ENCODE assay signal across 8 mouse cellular contexts in genomic region chr1:34439215-34439960, GRCm38 (mm10). TPM values are rescaled to one million over a fixed set of nuclear protein-coding genes. Genes with fewer than 3 reads are reported as not detected.
DNase-seq lines count a peak whose midpoint lies in the region; ATAC-seq and TF ChIP-seq lines count a peak whose summit lies in the region.

Ccdc115 (minus strand) TSS chr1:34439672.
Imp4 (plus strand) TSS chr1:34439851.

- DNase-seq in 3T3-L1 (ENCODE audit: low read depth, low spot score) = peak; percentile 99
- DNase-seq in adrenal gland, postnatal 4 days (ENCODE audit: low spot score in 2 of 2) = peak; percentile 72 to 86
- peak; percentile 100 for DNase-seq in embryonic facial prominence, embryonic 14.5 days (ENCODE audit: low spot score)
- peak; percentile 93 to 96 for DNase-seq in heart, adult 2 months
- peak; percentile 96 to 97 for DNase-seq in kidney, adult 8-10 months
- peak; percentile 91 to 96 for DNase-seq in spleen, postnatal 10 days (ENCODE audit: low spot score in 2 of 2)

- peaks cover 25% of the 10 kb centered on the region for H3K36me3 ChIP-seq in embryonic facial prominence, embryonic 14.5 days (ENCODE audit: control insufficient read depth, insufficient read depth, low read length)
- no peaks in the 10 kb centered on the region for H3K36me3 ChIP-seq in heart, adult 2 months (ENCODE audit: control insufficient read depth, insufficient read depth, low read length)
- peaks cover 35% of the 10 kb centered on the region for H3K36me3 ChIP-seq in limb, embryonic 13.5 days
- peaks cover 14% of the 10 kb centered on the region for H3K36me3 ChIP-seq in midbrain, embryonic 16.5 days (ENCODE audit: control insufficient read depth, insufficient read depth, low read length)

- H3K4me1 ChIP-seq in embryonic facial prominence, embryonic 14.5 days (ENCODE audit: control insufficient read depth, insufficient read depth, low read length) = peaks cover 5% of the 10 kb centered on the region
- H3K4me1 ChIP-seq in heart, adult 2 months (ENCODE audit: control insufficient read depth, insufficient read depth, low read length) = no peaks in the 10 kb centered on the region
- peaks cover 16% of the 10 kb centered on the region for H3K4me1 ChIP-seq in limb, embryonic 13.5 days
- peaks cover 16% of the 10 kb centered on the region for H3K4me1 ChIP-seq in midbrain, embryonic 16.5 days (ENCODE audit: control insufficient read depth, insufficient read depth, low read length)

- peak; percentile 97 for ATAC-seq in embryonic facial prominence, embryonic 14.5 days (ENCODE audit: low read depth)
- peak; percentile 96 for ATAC-seq in limb, embryonic 13.5 days (ENCODE audit: low FRiP score, low read depth)
- peak; percentile 97 for ATAC-seq in midbrain, embryonic 16.5 days

- intact Hi-C loops in heart, adult 2 months (cut with DNase I) = loop anchor here (10.0 kb wide), 1 partner anchor 435 kb away; no protein-coding TSS in a partner anchor

- TF ChIP-seq CTCF in heart, adult 2 months (IDR thresholded peaks at IDR 0.05) = no peak

- no peaks in the 10 kb centered on the region for H3K79me2 ChIP-seq in heart, adult 2 months (replicated peaks; ENCODE audit: control insufficient read depth, insufficient read depth, low read length)

- 0 out of 2 replicates have a peak, but pooled peaks have one; percentile 57 for TF ChIP-seq EP300 in heart, adult 2 months (IDR thresholded peaks at IDR 0.05; ENCODE audit: insufficient read depth, low read depth, low read length)

- H3K4me3 ChIP-seq in embryonic facial prominence, embryonic 14.5 days (ENCODE audit: low read depth, low read length) = peak within 1 kb of the TSS; percentile 66
- peak within 1 kb of the TSS; percentile 69 for H3K4me3 ChIP-seq in heart, adult 2 months
- peak within 1 kb of the TSS; percentile 66 for H3K4me3 ChIP-seq in limb, embryonic 13.5 days
- peak within 1 kb of the TSS; percentile 54 for H3K4me3 ChIP-seq in midbrain, embryonic 16.5 days (ENCODE audit: low read depth, low read length)

- 0% methylated on average over 43 of the region's 48 CpGs for WGBS in embryonic facial prominence, embryonic 14.5 days
- under 1% methylated on average over 48 of the region's 48 CpGs for WGBS in heart, adult 2 months
- under 1% methylated on average over 48 of the region's 48 CpGs for WGBS in limb, embryonic 13.5 days
- WGBS in midbrain, embryonic 16.5 days = under 1% methylated on average over 48 of the region's 48 CpGs

- H3K9ac ChIP-seq in embryonic facial prominence, embryonic 14.5 days (ENCODE audit: low read depth, low read length) = peak within 1 kb of the TSS; percentile 71
- H3K9ac ChIP-seq in heart, adult 2 months (ENCODE audit: low read depth, low read length) = peak within 1 kb of the TSS; percentile 71
- H3K9ac ChIP-seq in limb, embryonic 13.5 days = peak within 1 kb of the TSS; percentile 65
- H3K9ac ChIP-seq in midbrain, embryonic 16.5 days (ENCODE audit: low read depth, low read length) = peak within 1 kb of the TSS; percentile 69

- no peaks in the 10 kb centered on the region for H3K9me3 ChIP-seq in embryonic facial prominence, embryonic 14.5 days (ENCODE audit: control insufficient read depth, low read length)
- H3K9me3 ChIP-seq in limb, embryonic 13.5 days = no peaks in the 10 kb centered on the region
- H3K9me3 ChIP-seq in midbrain, embryonic 16.5 days (replicated peaks; ENCODE audit: control insufficient read depth, low read length, poor library complexity, severe bottlenecking) = no peaks in the 10 kb centered on the region

- peak; percentile 86 for TF ChIP-seq POLR2A in heart, adult 2 months (IDR thresholded peaks at IDR 0.05; ENCODE audit: insufficient read depth, low read depth, low read length)

- H3K4me2 ChIP-seq in embryonic facial prominence, embryonic 14.5 days (ENCODE audit: low read depth, low read length) = peak within 1 kb of the TSS; percentile 68
- peak within 1 kb of the TSS; percentile 79 for H3K4me2 ChIP-seq in limb, embryonic 13.5 days (replicated peaks)
- H3K4me2 ChIP-seq in midbrain, embryonic 16.5 days (ENCODE audit: low read length) = peak within 1 kb of the TSS; percentile 63

- no peaks in the 10 kb centered on the region for H3K27me3 ChIP-seq in embryonic facial prominence, embryonic 14.5 days (replicated peaks; ENCODE audit: control insufficient read depth, insufficient read depth, low read length)
- no peaks in the 10 kb centered on the region for H3K27me3 ChIP-seq in heart, adult 2 months (ENCODE audit: control insufficient read depth, insufficient read depth, low read length)
- no peaks in the 10 kb centered on the region for H3K27me3 ChIP-seq in limb, embryonic 13.5 days
- H3K27me3 ChIP-seq in midbrain, embryonic 16.5 days (ENCODE audit: control insufficient read depth, insufficient read depth, low read depth, low read length) = no peaks in the 10 kb centered on the region

- H3K27ac ChIP-seq in embryonic facial prominence, embryonic 14.5 days (replicated peaks; ENCODE audit: low read depth, low read length) = peak within 1 kb of the TSS; percentile 57
- peak within 1 kb of the TSS; percentile 96 for H3K27ac ChIP-seq in heart, adult 2 months
- H3K27ac ChIP-seq in limb, embryonic 13.5 days = 0 out of 2 replicates have a peak within 1 kb of the TSS, but pooled peaks have one; percentile 16
- peak within 1 kb of the TSS; percentile 78 for H3K27ac ChIP-seq in midbrain, embryonic 16.5 days (ENCODE audit: low read length)

RNA-seq across cellular contexts. Expression of gene Ccdc115, which starts in this region (rescaled TPM):
- total RNA-seq in adrenal gland, postnatal 4 days (2021) = 10 to 100 TPM; 26.6 to 27.7 TPM
- polyA plus RNA-seq in embryonic facial prominence, embryonic 14.5 days (2014; fragmentation: Nextera tagmentation; extraction: Ambion mirVana) = 49.1 and 53.0 TPM in 2 replicates
- total RNA-seq in heart, adult 2 months (2021) = 10 to 100 TPM; 15.1 to 15.2 TPM
- 15.5 and 17.8 TPM in 2 replicates for polyA plus RNA-seq in heart, adult 2 months (2012; rRNA removed)
- polyA plus RNA-seq in limb, embryonic 13.5 days (2015; fragmentation: Nextera tagmentation; extraction: Ambion mirVana) = 50.7 and 51.5 TPM in 2 replicates
- polyA plus RNA-seq in midbrain, embryonic 16.5 days (2015; fragmentation: Nextera tagmentation; extraction: Ambion mirVana) = 65.2 and 66.8 TPM in 2 replicates

RNA-seq across cellular contexts. Expression of gene Imp4, which starts in this region (rescaled TPM):
- total RNA-seq in adrenal gland, postnatal 4 days (2021) = 10 to 100 TPM; 58.2 to 62.2 TPM
- polyA plus RNA-seq in embryonic facial prominence, embryonic 14.5 days (2014; fragmentation: Nextera tagmentation; extraction: Ambion mirVana) = 71.5 and 74.6 TPM in 2 replicates
- total RNA-seq in heart, adult 2 months (2021) = 10 to 100 TPM; 26.5 to 28.6 TPM
- 21.1 and 24.2 TPM in 2 replicates for polyA plus RNA-seq in heart, adult 2 months (2012; rRNA removed)
- 74.9 and 81.3 TPM in 2 replicates for polyA plus RNA-seq in limb, embryonic 13.5 days (2015; fragmentation: Nextera tagmentation; extraction: Ambion mirVana)
- polyA plus RNA-seq in midbrain, embryonic 16.5 days (2015; fragmentation: Nextera tagmentation; extraction: Ambion mirVana) = 49.3 and 52.2 TPM in 2 replicates

Comparison
In these comparisons a context has a peak if more than half of its experiments do, and no peak if none do; other contexts are left out.
1. Peak in every context shown above with its lines: DNase-seq, ATAC-seq, H3K4me3 ChIP-seq and H3K27ac ChIP-seq.
2. H3K27ac ChIP-seq: peak in every context shown above with its lines; median percentile 96 in heart, adult 2 months; 78 in midbrain, embryonic 16.5 days; 57 in embryonic facial prominence, embryonic 14.5 days; 16 in limb, embryonic 13.5 days.